Mouse (Mus musculus) left cerebral cortex, postnatal 25 days (tissue): ENCODE measurements at regions not wholly inside any gene's neighbourhood (a gene's known extent, or its start where the extent isn't known, plus 50 kb on each side); places are given as distances from the start of the nearest gene placed in this dataset.
A peak's percentile ranks its signal among the peaks of the same experiment; 100 is the strongest.
"Not testable (repeated sequence)": the region's sequence is repeated elsewhere in the genome, so short reads cannot be mapped to it uniquely, and the experiment has no call there.

Experiments used
- DNase-seq, 2 experiments: peaks; one replicate each; pipeline ENCODE4 v3.0.0; 2022; ENCODE audit warnings: low spot score in 2 of 2, mixed read lengths in 1 of 2
- intact Hi-C: fragments of 180-260 bp; cut with DNase I; formaldehyde crosslinking; loops from one replicate; pipeline ENCODE4 v1.15.1; 2025

DNA sequence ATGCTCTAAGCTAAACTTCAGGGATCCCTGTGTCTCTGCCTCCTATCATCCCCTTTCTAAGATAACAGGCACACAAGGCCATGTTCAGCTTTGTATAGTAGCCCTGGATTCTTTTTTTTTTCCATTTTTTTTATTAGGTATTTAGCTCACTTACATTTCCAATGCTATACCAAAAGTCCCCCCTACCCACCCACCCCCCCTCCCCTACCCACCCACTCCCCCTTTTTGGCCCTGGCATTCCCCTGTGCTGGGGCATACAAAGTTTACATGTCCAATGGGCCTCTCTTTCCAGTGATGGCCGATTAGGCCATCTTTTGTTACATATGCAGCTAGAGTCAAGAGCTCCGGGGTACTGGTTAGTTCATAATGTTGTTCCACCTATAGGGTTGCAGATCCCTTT, 771.2 kb upstream of the Sox9 start:
- intact Hi-C loops, DNase-seq: not testable (repeated sequence)

GRCm38 (mm10) chr11:112017906-112018305, 764.1 kb upstream of the Sox9 start:
- no peak for DNase-seq
- intact Hi-C loops: no loop called here

DNA sequence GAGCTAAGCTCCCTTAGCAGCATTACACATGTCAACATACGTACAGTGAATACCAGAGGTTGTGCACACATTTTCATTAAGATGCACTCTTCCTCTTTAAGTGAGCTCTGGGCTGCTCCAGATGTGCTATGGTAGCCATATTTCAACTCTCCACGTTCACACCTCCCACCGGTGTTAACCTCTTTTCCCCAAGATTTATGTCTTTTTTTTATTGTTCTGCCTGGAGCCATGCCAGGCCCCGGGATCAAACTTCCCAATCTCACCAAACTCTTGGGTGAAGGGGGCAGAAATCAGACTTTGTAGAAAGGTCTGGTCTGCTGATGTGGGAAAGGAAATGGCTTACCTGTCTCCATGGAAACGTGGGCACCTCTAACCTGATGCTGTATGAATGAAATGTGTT, 754.0 kb upstream of the Sox9 start:
- intact Hi-C loops: no loop called here

DNA sequence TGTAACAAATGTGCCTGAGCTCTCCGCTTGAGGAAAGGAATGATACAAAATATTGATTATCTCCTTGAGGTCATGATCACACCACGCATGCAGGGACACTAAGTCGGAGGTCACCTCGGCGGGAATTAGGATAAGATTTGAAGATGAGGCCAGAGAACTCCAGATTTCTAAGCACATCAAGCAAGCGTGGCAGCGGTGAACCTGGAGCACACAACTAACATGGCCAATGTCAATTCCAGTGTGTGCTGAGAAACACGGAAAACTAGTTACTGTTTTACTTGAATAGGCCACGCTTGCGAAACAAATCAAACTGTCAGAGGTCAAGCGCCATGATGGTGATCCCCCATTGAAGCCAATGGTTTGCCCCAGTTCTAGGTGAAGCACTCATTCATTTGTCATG, 743.3 kb upstream of the Sox9 start:
- no peak for DNase-seq
- intact Hi-C loops: no loop called here

More for the DNA sequence above, 754.0 kb upstream of the Sox9 start:
- DNase-seq: no peak

- DNase-seq: no peak
- intact Hi-C loops: no loop called here
These were observed 737.6 kb upstream of the Sox9 start for GRCm38 (mm10) chr11:112044455-112044854.

DNA sequence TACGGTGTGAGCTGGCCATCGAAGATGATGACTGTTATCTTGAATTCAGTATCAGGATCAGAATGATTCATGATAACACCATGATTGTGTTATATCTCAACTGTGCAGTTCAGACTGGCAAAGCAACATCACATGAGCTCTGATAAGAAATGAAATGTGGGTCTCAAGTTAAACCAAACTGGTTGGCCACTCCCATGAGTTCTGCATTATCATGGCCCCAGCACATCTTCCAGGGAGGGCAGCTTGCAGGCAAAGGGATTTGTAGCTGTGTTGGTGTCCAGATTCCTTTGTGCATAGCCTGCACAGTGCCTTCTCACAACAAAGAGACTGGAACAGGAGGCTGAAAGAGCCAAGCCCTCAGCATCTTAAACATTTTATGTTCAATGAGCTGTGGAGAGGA, 736.7 kb upstream of the Sox9 start:
- no peak for DNase-seq

GRCm38 (mm10) chr11:112050362-112050761, 731.7 kb upstream of the Sox9 start:
- intact Hi-C loops: no loop called here
- no peak for DNase-seq

More for the DNA sequence above, 736.7 kb upstream of the Sox9 start:
- intact Hi-C loops: no loop called here

DNA sequence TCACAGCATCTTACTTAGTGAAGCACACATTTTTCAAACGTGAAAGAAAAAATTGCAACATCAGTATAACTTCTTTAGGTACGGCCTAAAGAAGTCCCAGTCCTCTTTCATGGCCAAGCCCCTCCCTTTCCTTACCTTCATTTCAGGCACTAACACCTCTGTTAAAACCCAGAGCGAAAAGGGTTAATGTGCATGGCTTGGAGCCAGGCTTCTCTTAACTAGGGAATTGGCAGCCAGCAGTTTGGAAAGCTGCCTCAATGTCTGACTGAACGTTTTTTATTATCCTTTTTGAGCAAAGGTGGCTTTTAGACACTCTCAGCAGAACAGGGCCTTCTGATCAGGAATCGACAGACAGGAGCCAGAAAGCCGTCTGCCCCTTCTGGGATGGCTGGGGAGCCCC, 726.4 kb upstream of the Sox9 start:
- intact Hi-C loops: no loop called here
- DNase-seq: no peak

- intact Hi-C loops: no loop called here
These were observed 714.8 kb upstream of the Sox9 start for GRCm38 (mm10) chr11:112067176-112067575.

DNA sequence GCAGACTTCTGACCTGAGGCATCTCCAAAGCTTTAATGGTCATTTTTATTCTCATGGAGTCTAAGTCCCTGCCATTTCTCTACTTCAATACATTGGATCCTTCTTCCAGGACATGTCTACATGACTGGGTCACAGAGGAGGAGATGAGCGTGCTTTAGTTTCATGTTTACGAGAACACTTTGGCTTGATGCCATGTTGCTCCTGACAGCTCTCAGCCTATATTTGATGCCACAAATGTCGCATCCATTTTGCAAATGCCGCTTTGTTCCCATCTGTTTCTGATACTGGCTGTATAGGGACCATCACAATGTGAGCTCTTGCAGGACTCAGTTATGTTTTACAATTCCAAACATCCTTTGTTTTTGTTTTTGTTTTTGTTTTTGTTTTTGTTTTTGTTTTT, 713.2 kb upstream of the Sox9 start:
- intact Hi-C loops: no loop called here

More at GRCm38 (mm10) chr11:112067176-112067575, 714.8 kb upstream of the Sox9 start:
- DNase-seq: no peak

GRCm38 (mm10) chr11:112071571-112071970, 710.5 kb upstream of the Sox9 start:
- DNase-seq: peak; percentile 41 to 85
- intact Hi-C loops: loop anchor here (5.0 kb wide), 1 partner anchor 226 kb away; no protein-coding TSS in a partner anchor

More for the DNA sequence above, 713.2 kb upstream of the Sox9 start:
- no peak for DNase-seq

DNA sequence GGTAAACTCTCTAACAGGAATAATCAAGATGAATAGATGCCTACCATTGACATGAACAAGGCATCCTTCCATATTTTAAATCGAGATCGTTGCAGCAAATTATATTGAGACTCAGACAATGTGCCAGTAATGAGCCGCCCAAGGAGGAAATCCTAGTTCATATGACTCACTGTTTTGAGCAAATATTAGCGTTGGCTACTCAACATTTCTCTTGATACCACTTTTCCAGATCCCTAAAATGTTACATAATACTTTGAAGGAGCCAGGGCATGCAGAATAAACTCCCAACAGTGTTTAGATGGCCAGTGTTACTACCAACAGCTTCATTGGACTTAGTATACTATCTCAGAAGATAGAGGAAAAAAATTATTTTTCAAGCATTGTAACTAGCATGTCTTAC, 700.6 kb upstream of the Sox9 start:
- intact Hi-C loops: no loop called here
- DNase-seq: no peak

DNA sequence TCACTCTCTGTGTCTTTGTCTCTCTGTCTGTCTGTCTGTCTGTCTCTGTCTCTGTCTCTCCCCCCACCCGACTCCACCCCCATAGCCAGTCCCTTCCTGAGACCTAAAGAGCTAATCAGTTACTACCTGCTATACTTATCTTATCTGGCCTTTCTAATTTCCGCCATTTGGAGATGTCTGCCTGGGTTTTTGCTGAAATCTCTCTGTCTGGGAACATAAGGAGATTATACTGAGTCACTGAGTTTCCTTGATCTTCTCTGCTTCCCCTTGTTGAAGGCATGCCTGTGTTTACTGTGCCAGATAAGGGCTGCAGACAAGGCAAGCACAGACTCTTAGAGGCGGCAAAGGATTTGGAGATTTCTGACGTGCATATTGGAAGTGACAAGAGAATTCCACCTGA, 699.0 kb upstream of the Sox9 start:
- intact Hi-C loops: no loop called here
- no peak for DNase-seq

DNA sequence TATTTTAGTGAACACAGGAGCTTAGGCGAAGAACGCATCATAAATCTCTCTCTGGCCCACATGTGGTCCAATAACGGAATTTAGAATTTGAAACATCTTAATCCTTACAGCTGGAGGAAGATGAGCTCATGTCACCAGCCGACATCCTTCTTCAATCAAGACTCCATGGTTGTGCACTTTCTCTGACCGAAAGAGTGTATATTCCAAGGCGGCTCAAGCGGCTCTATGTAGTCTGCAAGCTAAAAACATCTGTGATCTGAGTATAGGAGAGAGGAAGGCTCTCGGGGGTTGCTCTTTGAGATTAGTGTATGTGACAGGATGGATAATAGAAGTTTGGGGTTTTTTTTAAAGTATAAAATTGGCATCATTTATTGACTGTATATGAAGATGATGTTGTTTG, 689.9 kb upstream of the Sox9 start:
- intact Hi-C loops: no loop called here
- DNase-seq: no peak

DNA sequence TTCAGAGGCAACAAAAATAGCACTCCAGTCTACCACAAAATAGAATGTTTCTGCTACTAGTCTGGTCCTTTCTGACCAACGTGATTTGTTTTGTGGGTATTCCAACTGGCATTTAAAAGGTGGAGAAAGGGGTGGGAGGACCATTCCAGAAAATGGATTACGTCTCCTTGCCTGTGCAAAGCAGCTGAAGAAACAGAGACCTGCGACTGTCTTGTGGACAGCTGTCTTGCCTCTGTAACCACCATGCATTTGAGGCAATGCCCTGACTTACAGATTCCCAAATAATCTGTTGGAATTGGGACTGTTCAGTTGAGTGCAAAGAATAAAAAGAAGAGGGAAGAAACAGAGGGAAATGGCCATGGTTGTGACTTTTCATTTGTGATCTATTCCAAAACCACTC, 687.0 kb upstream of the Sox9 start:
- intact Hi-C loops: no loop called here
- DNase-seq: no peak

- no peak for DNase-seq
- intact Hi-C loops: no loop called here
These were observed 683.9 kb upstream of the Sox9 start for GRCm38 (mm10) chr11:112098161-112098560.

DNA sequence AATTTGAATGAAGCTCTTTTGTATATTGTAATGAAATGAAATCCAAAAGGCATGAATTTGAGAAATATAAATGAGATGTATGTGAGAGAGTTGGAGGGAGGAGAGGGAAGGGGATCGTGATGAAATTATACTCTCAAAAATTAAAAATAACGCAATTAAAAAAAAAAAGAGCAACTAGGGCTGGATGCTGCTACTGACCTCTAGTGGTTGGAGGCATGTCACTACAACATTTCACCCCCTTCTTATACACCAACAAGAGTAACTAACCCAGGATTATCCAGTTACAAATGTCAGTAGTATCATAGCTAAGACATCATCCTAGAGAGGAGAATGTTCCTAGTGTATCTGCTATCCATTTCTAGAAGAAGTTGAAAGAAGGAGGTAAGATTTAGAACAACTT, 678.8 kb upstream of the Sox9 start:
- DNase-seq: no peak
- intact Hi-C loops: loop anchor here (10.0 kb wide), 1 partner anchor 568 kb away; no protein-coding TSS in a partner anchor

- no peak for DNase-seq
These were observed 675.1 kb upstream of the Sox9 start for GRCm38 (mm10) chr11:112106891-112107290.

GRCm38 (mm10) chr11:112107314-112107713, 674.7 kb upstream of the Sox9 start:
- intact Hi-C loops: loop anchor here (5.0 to 10.0 kb wide), 2 partner anchors 190 to 573 kb away; no protein-coding TSS in a partner anchor
- DNase-seq: peak; percentile 26 to 86

More at GRCm38 (mm10) chr11:112106891-112107290, 675.1 kb upstream of the Sox9 start:
- intact Hi-C loops: loop anchor here (5.0 to 10.0 kb wide), 2 partner anchors 190 to 572 kb away; no protein-coding TSS in a partner anchor

- DNase-seq: peak; percentile 11 to 63
These were observed 661.0 kb upstream of the Sox9 start for GRCm38 (mm10) chr11:112121026-112121425.

DNA sequence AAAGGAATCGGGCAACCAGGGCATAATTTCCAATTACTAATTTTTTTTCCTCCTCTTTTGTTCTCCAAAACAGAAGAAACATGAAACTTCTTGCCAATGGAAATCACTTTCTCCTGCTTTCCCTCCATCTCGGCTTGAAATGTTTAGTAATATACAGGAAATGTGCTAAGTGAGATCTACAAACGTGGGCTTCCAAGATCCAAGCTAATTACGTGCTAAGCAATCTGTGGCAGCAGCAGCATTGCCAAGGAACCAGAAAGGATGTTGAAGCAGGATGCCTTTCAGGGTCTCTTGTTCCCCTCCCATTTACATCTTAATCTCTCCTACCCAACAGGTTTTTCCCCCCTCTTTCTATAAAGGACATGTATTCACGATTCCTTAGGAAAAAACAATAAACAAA, 660.2 kb upstream of the Sox9 start:
- DNase-seq: peak in 1 of 2 experiments; percentile 47
- intact Hi-C loops: no loop called here

More at GRCm38 (mm10) chr11:112121026-112121425, 661.0 kb upstream of the Sox9 start:
- intact Hi-C loops: no loop called here
